Mouse (Mus musculus) ES-E14 (cell line): ENCODE results near the gene Lclat1.

Experiments
- ZC3H11A ChIP-seq: IDR thresholded peaks from 2 replicates; pipeline ENCODE4 v1.6.1; 2012; ENCODE audit warnings: low read depth, mild to moderate bottlenecking, inconsistent platforms, low read length, borderline replicate concordance
- ZNF384 ChIP-seq: IDR thresholded peaks from 2 replicates; pipeline ENCODE4 v1.6.1; 2012; ENCODE audit warnings: low read depth, low read length, inconsistent platforms

GRCm38 (mm10) chr17:73062701-73063100, 45.1 kb upstream of the Lclat1 start:
- TF ChIP-seq ZC3H11A: no peak
- TF ChIP-seq ZNF384: no peak
